Mouse (Mus musculus) limb, embryonic 14.5 days (tissue): ENCODE data around the gene Acsbg1. TPM values are rescaled to one million over a fixed set of nuclear protein-coding genes. Genes with fewer than 3 reads are reported as not detected.

Experiments used
- ATAC-seq: fragments of 200-750 bp; cut with Nextera tagmentation; 2 replicates; pipeline ENCODE4 v1.8.0; 2017; ENCODE audit warnings: low read depth, moderate number of reproducible peaks, moderate TSS enrichment; ENCODE audit not compliant: low FRiP score
- DNase-seq: peaks from one replicate; pipeline ENCODE4 v3.0.0-alpha.2; 2015; ENCODE audit warnings: low spot score
- H3K27ac ChIP-seq: fragments of 300-500 bp; sonication (generic); replicated peaks from 2 replicates; pipeline ENCODE4 v1.5.1; 2014; ENCODE audit warnings: low read depth, mild to moderate bottlenecking, low read length, moderate library complexity, mixed read lengths
- H3K27me3 ChIP-seq: fragments of 300-500 bp; sonication (generic); 2 replicates; pipeline ENCODE4 v1.6.1; 2014; ENCODE audit warnings: low read length, mixed read lengths; ENCODE audit not compliant: control insufficient read depth, insufficient read depth
- H3K36me3 ChIP-seq: fragments of 300-500 bp; sonication (generic); 2 replicates; pipeline ENCODE4 v1.6.1; 2014; ENCODE audit warnings: mild to moderate bottlenecking, low read length, moderate library complexity, mixed read lengths; ENCODE audit not compliant: control insufficient read depth, insufficient read depth
- H3K4me1 ChIP-seq: fragments of 300-500 bp; sonication (generic); 2 replicates; pipeline ENCODE4 v1.6.1; 2014; ENCODE audit warnings: antibody characterized with exemption, low read length, mixed read lengths; ENCODE audit not compliant: control insufficient read depth, insufficient read depth
- H3K4me2 ChIP-seq: fragments of 300-500 bp; sonication (generic); replicated peaks from 2 replicates; pipeline ENCODE4 v1.6.1; 2014; ENCODE audit warnings: low read depth, mild to moderate bottlenecking, low read length, moderate library complexity; ENCODE audit not compliant: severe bottlenecking
- H3K4me3 ChIP-seq: fragments of 300-500 bp; sonication (generic); replicated peaks from 2 replicates; pipeline ENCODE4 v1.5.1; 2014; ENCODE audit warnings: low read length
- H3K9ac ChIP-seq: fragments of 300-500 bp; sonication (generic); 2 replicates; pipeline ENCODE4 v1.6.1; 2014; ENCODE audit warnings: mild to moderate bottlenecking, low read depth, low read length, moderate library complexity; ENCODE audit not compliant: severe bottlenecking
- H3K9me3 ChIP-seq: fragments of 300-500 bp; sonication (generic); 2 replicates; pipeline ENCODE4 v1.6.1; 2016; ENCODE audit warnings: low read length; ENCODE audit not compliant: control insufficient read depth
- POLR2A ChIP-seq: fragments of 200-500 bp; IDR thresholded peaks from 2 replicates; pipeline ENCODE4 v1.8.0; 2012; ENCODE audit warnings: inconsistent platforms, mild to moderate bottlenecking, moderate library complexity, borderline replicate concordance; ENCODE audit not compliant: insufficient read depth, insufficient read length; ENCODE audit errors: extremely low read depth
- WGBS: fragments of 180-500 bp; shearing (Covaris S2); extraction: QIAGEN DNeasy Blood & Tissue Kit; methylation state at CpG from one replicate; pipeline ENCODE4 v1.1.7; 2014; 5-methylcytosine and 5-hydroxymethylcytosine counted together
- polyA plus RNA-seq, 2 experiments: library from polyadenylated mRNA; depleted of rRNA in 1 of 2; stranded (reverse) in 1 of 2; unstranded in 1 of 2; fragments of >200 nt; fragmentation: Nextera tagmentation in 1 of 2; extraction: Ambion mirVana in 1 of 2; gene quantifications; 2 replicates each; pipeline versions ENCODE4 v1.2.1 to v1.2.3; 2012 to 2014

The Acsbg1 gene
- polyA plus RNA-seq, 2 experiments: 0.40 to 0.51 TPM

DNA sequence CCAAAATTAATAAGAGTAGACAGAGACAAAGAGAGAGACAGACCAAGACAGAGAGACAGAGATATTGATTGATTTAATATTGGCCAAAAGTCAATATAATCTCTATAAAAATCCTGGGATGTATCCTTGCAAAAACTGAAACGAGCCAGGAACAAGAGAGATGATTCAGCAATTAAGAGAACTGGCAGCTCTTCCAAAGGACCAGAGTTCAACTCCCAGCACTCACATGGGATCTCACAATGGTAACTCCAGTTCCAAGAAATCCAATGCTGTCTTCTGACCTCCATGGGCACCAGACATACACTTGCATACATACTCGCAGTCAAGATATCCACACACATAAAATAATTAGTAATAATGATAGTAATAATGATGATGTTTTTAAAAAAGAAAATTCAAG lies 8.9 kb downstream of the Acsbg1 start:
- Histone ChIP-seq H3K9ac (no peak overlapping the region), H3K4me3 (no peak overlapping the region), H3K9me3 (no peaks in the 10 kb centered on the region), H3K27ac (no peak overlapping the region), H3K4me1 (no peaks in the 10 kb centered on the region), H3K36me3 (no peaks in the 10 kb centered on the region), H3K4me2 (no peak overlapping the region), H3K27me3 (no peaks in the 10 kb centered on the region)
- no peak for TF ChIP-seq POLR2A
- 77% methylated on average over 2 of the region's 2 CpGs for WGBS
- ATAC-seq (no peak), DNase-seq (no peak)

DNA sequence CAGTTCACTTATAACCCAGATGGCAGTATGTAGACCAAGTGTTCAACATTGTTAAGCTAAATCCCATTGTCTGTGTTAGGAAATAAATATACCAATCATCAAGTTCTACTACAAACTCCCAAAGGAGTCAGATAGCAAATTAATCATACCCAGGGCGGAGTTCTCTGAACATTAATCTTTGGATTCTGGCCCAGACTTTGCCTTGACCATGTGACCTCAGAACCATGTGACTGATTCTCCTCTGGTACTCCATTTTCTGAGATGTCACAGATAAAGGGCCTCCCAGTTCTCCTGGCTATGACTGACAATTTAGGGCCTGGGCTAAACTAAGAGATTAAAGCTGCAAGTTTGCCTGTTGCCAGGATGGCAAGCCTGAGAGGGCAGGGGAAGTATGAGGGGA lies 12.3 kb downstream of the Acsbg1 start:
- H3K4me2 ChIP-seq: no peak overlapping the region
- H3K27me3 ChIP-seq: no peaks in the 10 kb centered on the region
- 88% methylated on average over 1 of the region's 1 CpGs for WGBS
- no peaks in the 10 kb centered on the region for H3K9me3 ChIP-seq
- no peak overlapping the region for H3K27ac ChIP-seq
- no peaks in the 10 kb centered on the region for H3K4me1 ChIP-seq
- no peaks in the 10 kb centered on the region for H3K36me3 ChIP-seq
- no peak overlapping the region for H3K4me3 ChIP-seq
- no peak for TF ChIP-seq POLR2A
- ATAC-seq (no peak), DNase-seq (no peak)
- no peak overlapping the region for H3K9ac ChIP-seq

DNA sequence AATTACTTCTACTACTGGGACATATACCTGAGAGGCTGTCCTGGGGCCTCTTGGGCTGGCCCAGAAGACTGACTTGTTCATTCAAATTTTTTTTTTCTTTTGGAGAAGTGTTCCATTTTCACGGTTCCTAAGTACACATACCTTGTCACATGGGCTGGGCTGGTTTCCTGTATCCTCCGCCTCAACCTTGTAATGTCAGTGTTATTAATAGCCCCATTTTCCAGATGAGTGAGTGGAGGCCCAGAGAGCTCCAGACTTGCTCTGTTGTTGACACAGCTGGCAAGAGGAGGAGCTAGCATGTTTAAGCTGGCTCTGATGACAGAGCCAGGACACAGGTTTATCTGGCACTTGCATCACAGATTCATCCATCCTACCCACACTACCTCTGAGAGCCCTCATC lies 14.2 kb downstream of the Acsbg1 start:
- 74% methylated on average over 2 of the region's 2 CpGs for WGBS
- H3K4me3 ChIP-seq: no peak overlapping the region

DNA sequence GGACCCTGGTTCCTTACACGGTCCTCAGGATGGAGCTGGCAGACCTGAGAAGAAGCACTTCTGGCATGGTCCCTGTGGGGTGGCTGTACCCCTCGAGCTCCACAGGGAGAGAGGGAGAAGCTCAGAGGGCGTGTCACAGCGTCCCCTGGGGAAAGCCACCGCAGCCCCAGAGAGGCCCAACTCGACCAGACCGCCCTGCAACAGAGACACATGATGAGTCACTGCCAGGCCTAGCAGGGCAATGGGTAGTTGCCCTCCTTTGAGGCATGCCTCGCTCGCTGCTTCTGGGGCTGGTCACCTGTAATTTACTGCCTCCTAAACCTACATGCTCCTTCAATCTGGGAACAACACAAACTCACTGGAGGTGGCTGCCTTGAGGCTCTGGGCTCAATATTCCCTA lies 15.4 kb downstream of the Acsbg1 start:
- no peak for TF ChIP-seq POLR2A
- Histone ChIP-seq H3K27me3 (no peaks in the 10 kb centered on the region), H3K4me1 (no peaks in the 10 kb centered on the region), H3K4me2 (no peak overlapping the region), H3K4me3 (no peak overlapping the region), H3K9me3 (no peaks in the 10 kb centered on the region), H3K27ac (no peak overlapping the region), H3K36me3 (no peaks in the 10 kb centered on the region), H3K9ac (no peak overlapping the region)
- 77% methylated on average over 9 of the region's 9 CpGs for WGBS
- no peak for DNase-seq
- no peak for ATAC-seq

More for the DNA sequence above, 14.2 kb downstream of the Acsbg1 start:
- Histone ChIP-seq H3K9ac (no peak overlapping the region), H3K27me3 (no peaks in the 10 kb centered on the region), H3K36me3 (no peaks in the 10 kb centered on the region), H3K4me2 (no peak overlapping the region), H3K27ac (no peak overlapping the region), H3K9me3 (no peaks in the 10 kb centered on the region), H3K4me1 (no peaks in the 10 kb centered on the region)
- ATAC-seq (no peak), DNase-seq (no peak)
- TF ChIP-seq POLR2A: no peak

DNA sequence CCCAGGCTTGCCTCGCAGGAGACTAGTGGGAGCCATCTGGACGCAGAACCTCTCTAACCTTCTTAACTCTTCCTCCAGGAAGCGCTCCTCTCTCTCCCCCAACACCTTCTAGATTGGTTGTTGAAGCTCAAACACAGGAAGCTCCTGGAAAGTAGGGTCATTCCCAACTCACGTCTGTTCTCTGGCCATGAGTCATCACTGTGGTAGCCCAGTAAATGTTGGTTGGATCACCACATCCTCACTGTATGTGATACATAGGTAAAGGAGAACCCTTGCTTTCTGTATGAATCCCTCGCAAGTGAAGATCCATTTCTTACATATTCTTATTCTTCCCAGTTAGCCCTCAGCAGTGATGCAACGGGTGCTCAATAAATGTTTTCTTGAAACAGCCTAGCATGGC lies 16.1 kb downstream of the Acsbg1 start:
- DNase-seq (no peak), ATAC-seq (no peak)
- no peak overlapping the region for H3K4me2 ChIP-seq
- H3K4me3 ChIP-seq: no peak overlapping the region
- no peaks in the 10 kb centered on the region for H3K27me3 ChIP-seq
- TF ChIP-seq POLR2A: no peak
- H3K27ac ChIP-seq: no peak overlapping the region
- no peaks in the 10 kb centered on the region for H3K36me3 ChIP-seq
- no peak overlapping the region for H3K9ac ChIP-seq
- H3K4me1 ChIP-seq: no peaks in the 10 kb centered on the region
- no peaks in the 10 kb centered on the region for H3K9me3 ChIP-seq
- WGBS: 81% methylated on average over 6 of the region's 6 CpGs

DNA sequence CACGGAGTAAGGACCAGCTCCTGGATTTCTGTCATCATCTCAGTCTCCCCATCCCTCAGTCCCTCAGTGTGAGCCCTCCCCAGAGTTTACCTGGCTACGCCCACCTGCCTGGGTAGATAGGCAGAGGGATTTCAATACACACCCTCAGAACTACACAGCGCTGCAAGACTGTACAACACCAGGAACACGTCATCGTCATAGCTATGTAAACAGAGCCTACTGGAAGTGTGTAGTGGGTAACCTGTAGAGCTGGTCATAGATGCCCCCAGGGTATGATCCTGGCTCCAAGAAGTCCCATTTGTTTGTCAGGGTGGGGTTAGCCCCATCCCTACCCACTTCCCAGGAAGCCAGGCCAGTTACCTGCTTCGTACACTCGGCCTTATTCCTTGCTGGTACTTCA lies 18.5 kb downstream of the Acsbg1 start:
- TF ChIP-seq POLR2A: no peak
- 89% methylated on average over 7 of the region's 7 CpGs for WGBS
- Histone ChIP-seq H3K9ac (no peak overlapping the region), H3K9me3 (no peaks in the 10 kb centered on the region), H3K27ac (no peak overlapping the region), H3K36me3 (no peaks in the 10 kb centered on the region), H3K4me1 (no peaks in the 10 kb centered on the region), H3K4me3 (no peak overlapping the region), H3K4me2 (no peak overlapping the region), H3K27me3 (no peaks in the 10 kb centered on the region)
- ATAC-seq (no peak), DNase-seq (no peak)
